Mouse (Mus musculus): Measurements from ENCODE around the gene Rpgrip1.
"Not testable (repeated sequence)": the region's sequence is repeated elsewhere in the genome, so short reads cannot be mapped to it uniquely, and the experiment has no call there.

DNA sequence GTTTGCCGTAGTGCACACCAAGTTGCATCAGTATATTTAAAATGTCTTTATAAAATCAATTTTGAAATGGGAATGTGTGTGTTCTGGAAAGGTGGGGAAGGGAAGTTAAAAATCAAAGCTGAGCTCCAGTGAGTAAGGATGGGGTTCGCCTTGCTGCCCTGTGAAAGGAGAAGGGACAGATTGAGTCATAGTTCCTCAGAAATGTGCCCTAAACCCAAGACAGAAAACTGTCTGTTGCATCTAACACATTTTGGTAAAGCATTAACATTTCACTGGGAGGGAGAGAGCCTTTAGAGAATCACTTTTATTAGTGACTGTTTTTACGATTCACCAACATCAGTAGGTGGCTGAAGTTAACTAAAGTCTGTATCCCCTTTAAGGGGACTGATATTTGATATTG, 12.1 kb upstream of the Rpgrip1 start:
- TF ChIP-seq CTCF (IDR thresholded peaks at IDR 0.05; ENCODE audit: low read depth); EP300 (optimal IDR thresholded peaks at IDR 0.05): not testable (repeated sequence)
